Mouse (Mus musculus): Measurements from ENCODE around the gene Alg14. TPM values are rescaled to one million over a fixed set of nuclear protein-coding genes. Genes with fewer than 3 reads are reported as not detected.

Alg14 gene
- polyA plus RNA-seq, 1 experiment, result 14.5 TPM

DNA sequence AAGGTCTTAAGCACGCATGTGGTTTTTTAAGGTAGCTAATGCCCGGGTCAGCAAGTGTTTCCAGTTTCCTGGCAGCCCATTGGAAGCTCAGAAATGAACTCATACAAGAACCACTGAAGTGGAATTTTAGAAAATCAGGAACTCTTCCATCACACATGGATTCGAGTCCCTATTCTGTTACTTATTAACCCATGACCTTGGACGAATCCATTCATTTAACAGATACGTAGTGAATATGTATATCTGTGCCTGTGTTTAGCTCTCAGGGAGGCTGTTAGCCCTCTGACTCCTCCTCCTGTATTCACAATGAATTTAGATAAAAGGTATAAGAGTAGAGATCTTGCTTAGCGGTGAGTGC, 54.0 kb downstream of the Alg14 start:
- Histone ChIP-seq H3K36me3 (ENCODE audit: control insufficient read depth, insufficient read depth, low read length) (no peaks in the 10 kb centered on the region), H3K4me1 (replicated peaks; ENCODE audit: control insufficient read depth, insufficient read depth, low read length) (peaks cover 42% of the 10 kb centered on the region), H3K27ac (ENCODE audit: control insufficient read depth, insufficient read depth, low read length) (peak overlapping the region; percentile 92), H3K4me3 (ENCODE audit: control insufficient read depth, insufficient read depth, low read length) (no peak overlapping the region), H3K27me3 (ENCODE audit: control insufficient read depth, insufficient read depth, low read length) (no peaks in the 10 kb centered on the region)
- no peak for DNase-seq
- WGBS, result 59% methylated on average over 6 of the region's 6 CpGs
- TF ChIP-seq POLR2A (IDR thresholded peaks at IDR 0.05; ENCODE audit: control insufficient read depth, extremely low read depth, insufficient read depth, low read length, poor library complexity) (no peak), CTCF (IDR thresholded peaks at IDR 0.05; ENCODE audit: borderline replicate concordance, control insufficient read depth, extremely low read depth, insufficient read depth, low read length, poor library complexity) (no peak)

DNA sequence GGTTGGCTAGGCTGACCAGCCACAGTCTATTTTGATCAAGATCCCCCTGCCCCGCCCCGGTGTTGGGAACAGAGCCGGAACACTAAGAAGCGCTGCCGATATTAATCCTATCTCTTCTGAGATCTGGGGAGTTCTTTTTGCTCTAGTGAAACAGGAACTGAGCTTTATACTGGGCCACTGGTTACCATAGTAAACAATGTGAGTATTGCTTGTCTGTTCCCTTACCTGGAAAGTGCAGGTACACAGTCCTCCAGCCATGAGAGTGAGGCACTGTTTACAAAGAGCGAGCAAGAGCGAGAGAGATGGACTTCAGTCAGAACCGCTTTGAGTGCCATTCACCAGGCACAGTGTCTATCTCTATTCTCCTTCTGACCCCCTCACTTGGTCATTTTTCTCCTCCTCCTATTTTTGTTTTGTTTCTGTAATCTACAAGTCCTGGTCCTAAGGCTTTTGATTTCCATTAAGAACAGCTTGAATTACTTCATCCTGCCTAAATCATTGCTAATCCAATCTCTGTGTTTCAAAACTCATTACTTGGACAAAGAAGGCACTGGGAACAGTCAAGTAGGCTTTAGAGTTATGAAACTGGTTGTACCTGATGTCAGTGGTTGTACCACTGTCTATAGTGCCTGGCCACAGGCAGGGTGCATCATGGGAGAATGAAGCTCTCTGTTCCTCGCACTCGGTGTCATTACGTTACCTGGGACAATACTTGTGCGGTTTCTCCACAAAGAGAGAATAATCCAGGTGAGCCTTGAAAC, 55.1 kb downstream of the Alg14 start:
- WGBS, result 83% methylated on average over 12 of the region's 12 CpGs
- H3K27ac ChIP-seq (ENCODE audit: control insufficient read depth, insufficient read depth, low read length), result no peak overlapping the region
- no peaks in the 10 kb centered on the region for H3K36me3 ChIP-seq (ENCODE audit: control insufficient read depth, insufficient read depth, low read length)
- no peak overlapping the region for H3K4me3 ChIP-seq (ENCODE audit: control insufficient read depth, insufficient read depth, low read length)
- no peak for DNase-seq
- no peaks in the 10 kb centered on the region for H3K27me3 ChIP-seq (ENCODE audit: control insufficient read depth, insufficient read depth, low read length)
- no peak for TF ChIP-seq POLR2A (IDR thresholded peaks at IDR 0.05; ENCODE audit: control insufficient read depth, extremely low read depth, insufficient read depth, low read length, poor library complexity)
- no peak for TF ChIP-seq CTCF (IDR thresholded peaks at IDR 0.05; ENCODE audit: borderline replicate concordance, control insufficient read depth, extremely low read depth, insufficient read depth, low read length, poor library complexity)
- peaks cover 38% of the 10 kb centered on the region for H3K4me1 ChIP-seq (replicated peaks; ENCODE audit: control insufficient read depth, insufficient read depth, low read length)

DNA sequence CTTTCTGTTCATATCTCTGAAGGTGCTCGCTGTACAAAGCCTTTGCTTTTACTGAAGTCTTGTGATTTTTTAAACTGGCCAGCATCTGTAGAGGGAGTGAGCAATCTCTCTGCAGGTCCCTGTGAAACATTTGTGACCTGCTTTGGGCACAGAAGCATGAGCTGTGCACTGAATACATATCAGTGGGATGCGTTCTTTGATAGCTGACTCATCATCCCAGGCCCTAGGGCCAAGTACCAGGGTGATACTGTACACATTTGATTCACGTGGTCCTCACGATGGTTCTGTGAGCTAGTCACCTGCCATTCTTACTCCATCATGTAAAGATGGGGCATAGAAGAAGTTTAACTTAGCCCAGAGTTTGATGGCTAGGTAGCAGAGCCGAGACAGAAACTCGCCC, 57.2 kb downstream of the Alg14 start:
- TF ChIP-seq POLR2A (IDR thresholded peaks at IDR 0.05; ENCODE audit: control insufficient read depth, extremely low read depth, insufficient read depth, low read length, poor library complexity) (no peak), CTCF (IDR thresholded peaks at IDR 0.05; ENCODE audit: borderline replicate concordance, control insufficient read depth, extremely low read depth, insufficient read depth, low read length, poor library complexity) (no peak)
- Histone ChIP-seq H3K27me3 (ENCODE audit: control insufficient read depth, insufficient read depth, low read length) (no peaks in the 10 kb centered on the region), H3K4me3 (ENCODE audit: control insufficient read depth, insufficient read depth, low read length) (no peak overlapping the region), H3K4me1 (replicated peaks; ENCODE audit: control insufficient read depth, insufficient read depth, low read length) (peaks cover 28% of the 10 kb centered on the region), H3K27ac (ENCODE audit: control insufficient read depth, insufficient read depth, low read length) (no peak overlapping the region), H3K36me3 (ENCODE audit: control insufficient read depth, insufficient read depth, low read length) (no peaks in the 10 kb centered on the region)
- DNase-seq, result no peak
- 90% methylated on average over 6 of the region's 6 CpGs for WGBS

DNA sequence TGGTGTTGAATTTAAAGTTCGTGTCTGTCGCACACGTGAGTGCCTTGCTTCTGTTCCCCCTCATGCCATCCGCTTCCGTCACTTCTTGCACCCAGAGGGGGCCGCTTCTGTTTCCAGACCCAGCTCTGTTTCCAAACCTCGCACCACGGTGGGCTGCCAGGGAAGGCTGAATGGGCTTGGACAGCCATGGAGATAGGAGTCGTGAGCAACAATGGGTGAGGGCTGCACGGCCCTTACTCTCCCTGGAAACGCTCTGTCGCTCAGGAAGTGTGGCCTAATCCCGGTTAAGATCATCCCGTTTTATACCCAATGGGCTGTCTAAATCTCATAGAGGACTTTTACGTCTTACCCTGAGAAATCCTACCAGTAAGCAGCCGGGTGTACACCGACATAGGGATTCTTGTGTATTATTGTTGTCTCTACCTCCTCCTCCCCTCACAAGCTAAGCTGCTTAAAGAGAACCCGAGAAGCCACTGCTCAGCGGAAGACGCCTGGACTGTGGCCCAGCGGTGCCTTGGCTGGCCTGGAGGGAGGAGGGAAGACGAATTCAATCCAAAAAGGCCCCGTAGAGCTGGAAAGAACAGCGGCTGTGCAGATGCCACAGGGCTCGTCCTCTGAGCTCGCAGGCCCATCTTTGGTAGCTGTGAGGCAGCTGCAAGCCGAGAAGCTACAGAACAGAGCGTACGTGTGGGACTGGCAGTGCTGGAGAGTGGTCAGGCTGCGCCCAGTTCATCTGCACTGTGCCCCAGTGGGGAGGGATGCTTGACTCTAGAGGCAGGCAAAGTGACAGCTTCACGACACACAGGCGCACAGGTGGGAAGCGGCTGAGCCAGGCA, 58.0 kb downstream of the Alg14 start:
- WGBS, result 94% methylated on average over 33 of the region's 33 CpGs
- H3K27me3 ChIP-seq (ENCODE audit: control insufficient read depth, insufficient read depth, low read length), result no peaks in the 10 kb centered on the region
- H3K4me1 ChIP-seq (replicated peaks; ENCODE audit: control insufficient read depth, insufficient read depth, low read length), result peaks cover 22% of the 10 kb centered on the region
- no peak overlapping the region for H3K4me3 ChIP-seq (ENCODE audit: control insufficient read depth, insufficient read depth, low read length)
- DNase-seq, result no peak
- no peak for TF ChIP-seq CTCF (IDR thresholded peaks at IDR 0.05; ENCODE audit: borderline replicate concordance, control insufficient read depth, extremely low read depth, insufficient read depth, low read length, poor library complexity)
- no peak for TF ChIP-seq POLR2A (IDR thresholded peaks at IDR 0.05; ENCODE audit: control insufficient read depth, extremely low read depth, insufficient read depth, low read length, poor library complexity)
- no peaks in the 10 kb centered on the region for H3K36me3 ChIP-seq (ENCODE audit: control insufficient read depth, insufficient read depth, low read length)
- H3K27ac ChIP-seq (ENCODE audit: control insufficient read depth, insufficient read depth, low read length), result no peak overlapping the region

DNA sequence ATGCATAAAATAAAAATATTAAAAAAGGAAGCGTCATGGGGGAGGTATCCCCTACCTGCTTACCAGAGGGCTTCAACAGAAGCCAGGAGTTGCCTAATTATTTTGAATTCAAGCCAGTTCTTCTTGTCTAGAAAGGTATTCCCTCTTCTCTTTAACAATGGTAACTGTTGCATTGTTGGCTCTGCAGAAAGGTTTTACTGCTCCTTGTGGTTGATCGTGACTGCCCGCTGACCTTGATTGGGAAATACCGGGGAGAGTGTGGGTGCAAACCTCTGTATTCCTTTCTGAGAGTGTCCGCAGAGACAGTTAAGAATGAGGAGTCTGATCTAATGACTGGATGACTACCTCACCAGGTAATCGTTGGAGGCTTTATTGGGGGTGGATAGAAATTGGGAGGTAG, 59.7 kb downstream of the Alg14 start:
- H3K4me3 ChIP-seq (ENCODE audit: control insufficient read depth, insufficient read depth, low read length), result no peak overlapping the region
- no peak for DNase-seq
- 89% methylated on average over 6 of the region's 6 CpGs for WGBS
- H3K27ac ChIP-seq (ENCODE audit: control insufficient read depth, insufficient read depth, low read length), result no peak overlapping the region
- H3K27me3 ChIP-seq (ENCODE audit: control insufficient read depth, insufficient read depth, low read length), result no peaks in the 10 kb centered on the region
- no peaks in the 10 kb centered on the region for H3K36me3 ChIP-seq (ENCODE audit: control insufficient read depth, insufficient read depth, low read length)
- peaks cover 16% of the 10 kb centered on the region for H3K4me1 ChIP-seq (replicated peaks; ENCODE audit: control insufficient read depth, insufficient read depth, low read length)
- no peak for TF ChIP-seq CTCF (IDR thresholded peaks at IDR 0.05; ENCODE audit: borderline replicate concordance, control insufficient read depth, extremely low read depth, insufficient read depth, low read length, poor library complexity)
- no peak for TF ChIP-seq POLR2A (IDR thresholded peaks at IDR 0.05; ENCODE audit: control insufficient read depth, extremely low read depth, insufficient read depth, low read length, poor library complexity)

DNA sequence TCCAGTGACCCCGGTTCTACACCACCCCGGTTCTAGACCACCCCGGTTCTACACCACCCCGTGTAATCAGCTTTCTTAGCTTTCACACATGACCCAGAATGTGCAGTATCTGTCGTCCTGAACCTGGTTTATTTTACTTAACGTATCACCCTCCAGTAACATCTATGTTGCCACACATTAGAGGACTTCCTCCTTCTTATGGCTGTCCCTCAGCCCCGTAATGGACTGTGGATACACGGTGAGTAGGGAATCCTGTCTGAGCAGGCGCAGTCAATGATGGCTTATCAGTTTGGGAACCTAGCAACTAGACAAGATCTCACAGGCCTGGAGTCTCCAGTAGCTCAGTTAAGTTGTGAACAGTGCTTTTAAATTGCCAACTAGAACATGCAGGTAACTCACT, 62.7 kb downstream of the Alg14 start:
- Histone ChIP-seq H3K27ac (ENCODE audit: control insufficient read depth, insufficient read depth, low read length) (no peak overlapping the region), H3K36me3 (ENCODE audit: control insufficient read depth, insufficient read depth, low read length) (no peaks in the 10 kb centered on the region), H3K4me1 (replicated peaks; ENCODE audit: control insufficient read depth, insufficient read depth, low read length) (peaks cover 7% of the 10 kb centered on the region), H3K27me3 (ENCODE audit: control insufficient read depth, insufficient read depth, low read length) (no peaks in the 10 kb centered on the region), H3K4me3 (ENCODE audit: control insufficient read depth, insufficient read depth, low read length) (no peak overlapping the region)
- TF ChIP-seq CTCF (IDR thresholded peaks at IDR 0.05; ENCODE audit: borderline replicate concordance, control insufficient read depth, extremely low read depth, insufficient read depth, low read length, poor library complexity), result no peak
- TF ChIP-seq POLR2A (IDR thresholded peaks at IDR 0.05; ENCODE audit: control insufficient read depth, extremely low read depth, insufficient read depth, low read length, poor library complexity), result no peak
- DNase-seq, result no peak
- 78% methylated on average over 9 of the region's 9 CpGs for WGBS
